Mouse (Mus musculus) A20 (cell line): ENCODE measurements around the gene Dgki.

Experiments used
- DNase-seq: peaks from one replicate; pipeline ENCODE4 v3.0.0-alpha.2; 2011; ENCODE audit warnings: low read depth, low spot score

Gene Dgki

DNA sequence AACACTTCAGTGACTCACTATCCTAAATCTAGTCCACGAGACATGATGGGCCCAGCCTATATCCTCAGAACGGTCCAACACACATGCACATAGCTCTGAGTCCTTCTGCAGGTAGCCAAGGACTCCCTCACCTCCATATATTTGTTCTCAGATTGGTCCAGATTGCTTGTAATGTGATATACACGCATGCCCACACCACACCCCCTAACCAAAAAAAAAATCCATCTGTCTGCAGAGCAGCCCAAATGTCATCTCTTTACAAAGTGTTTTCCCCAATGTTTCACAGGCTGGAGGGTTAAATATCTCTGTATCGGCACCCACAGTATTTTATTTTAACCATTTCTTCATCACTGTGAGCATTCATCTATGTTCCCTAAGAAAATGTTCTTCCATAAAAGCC, 58.5 kb downstream of the Dgki start:
- no peak for DNase-seq

DNA sequence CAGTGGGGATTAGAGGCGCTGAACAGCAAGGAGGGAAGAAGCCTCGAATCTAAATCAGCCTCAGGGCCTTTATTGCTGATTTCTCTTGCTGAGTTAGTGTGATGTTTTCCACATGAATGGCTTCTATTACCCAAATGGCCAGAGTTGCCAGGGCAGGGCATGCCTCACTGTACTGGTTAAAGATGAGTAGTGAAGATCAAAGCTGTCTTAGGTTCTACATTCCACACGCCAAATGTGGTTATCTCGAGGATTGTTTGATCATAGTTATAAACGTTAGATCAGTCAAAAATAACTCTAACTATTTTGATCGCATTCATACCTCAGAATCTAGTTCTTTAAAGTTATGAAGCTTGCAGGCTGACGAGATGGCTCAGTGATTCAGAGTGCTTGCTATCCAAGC, 59.8 kb downstream of the Dgki start:
- no peak for DNase-seq

DNA sequence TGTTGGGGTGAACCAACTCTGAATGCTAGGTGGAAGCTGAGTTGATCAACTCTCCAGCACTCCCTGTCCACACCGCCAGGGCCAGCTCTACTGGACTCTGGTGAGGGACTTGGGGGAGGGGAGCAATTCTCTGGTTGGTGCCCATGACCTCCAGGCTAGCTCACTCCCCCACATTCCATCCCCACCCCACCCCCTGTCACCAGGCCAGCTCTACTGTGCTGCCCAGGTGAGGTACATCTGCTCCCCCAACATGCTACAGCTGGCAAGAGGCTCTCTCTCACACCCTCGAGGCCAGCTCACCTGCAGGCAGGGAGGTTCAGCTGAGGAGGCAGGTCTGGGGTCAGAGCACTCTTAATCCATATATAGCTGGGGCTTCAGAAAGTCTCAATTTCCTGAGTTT, 63.1 kb downstream of the Dgki start:
- no peak for DNase-seq

DNA sequence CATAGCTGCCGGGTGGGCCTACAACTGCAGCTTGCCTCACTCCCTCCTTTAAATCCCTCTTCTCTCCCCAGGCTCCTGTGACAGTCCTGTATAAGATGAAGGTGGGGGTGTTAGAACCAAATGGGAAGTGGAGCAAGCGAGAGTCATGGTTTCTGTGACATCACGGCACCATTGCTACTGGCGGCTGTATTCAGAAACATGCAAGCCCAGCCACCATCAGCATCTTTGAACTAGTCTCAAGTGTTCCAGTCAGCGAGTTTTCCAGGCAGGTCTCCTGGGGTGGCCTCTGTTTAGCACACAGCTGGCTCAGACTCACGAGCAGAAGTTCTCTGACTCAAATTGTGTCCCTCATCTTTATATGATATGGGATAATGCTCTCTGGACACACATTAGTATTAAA, 68.8 kb downstream of the Dgki start:
- no peak for DNase-seq

DNA sequence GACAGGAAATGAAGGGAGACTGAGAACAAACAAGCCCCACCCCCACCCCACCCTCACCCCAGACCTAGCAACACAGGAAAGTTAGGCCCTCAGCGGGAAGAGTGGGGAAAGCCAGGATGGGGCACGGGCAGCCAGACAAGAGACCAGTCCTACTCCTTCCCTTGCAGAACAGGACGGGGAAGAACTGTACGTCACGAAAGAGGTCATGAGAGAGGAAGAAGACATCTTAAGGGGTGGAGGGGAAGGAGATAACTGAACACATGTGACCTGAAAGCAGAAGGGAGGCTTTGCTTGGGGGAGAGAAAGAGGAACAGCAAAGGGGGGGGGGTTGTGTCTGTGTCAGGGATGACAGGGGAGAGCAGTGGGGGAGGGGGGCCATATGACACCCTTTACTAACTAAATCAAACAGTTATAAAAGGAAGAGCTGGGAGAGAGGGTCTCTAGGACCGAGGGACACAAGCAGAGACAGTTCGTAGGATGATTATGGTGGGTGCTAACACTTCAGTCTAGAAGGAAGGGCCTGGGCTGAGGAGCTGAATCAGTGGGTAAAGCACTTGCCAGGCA, 77.0 kb downstream of the Dgki start:
- DNase-seq: peak; percentile 34

DNA sequence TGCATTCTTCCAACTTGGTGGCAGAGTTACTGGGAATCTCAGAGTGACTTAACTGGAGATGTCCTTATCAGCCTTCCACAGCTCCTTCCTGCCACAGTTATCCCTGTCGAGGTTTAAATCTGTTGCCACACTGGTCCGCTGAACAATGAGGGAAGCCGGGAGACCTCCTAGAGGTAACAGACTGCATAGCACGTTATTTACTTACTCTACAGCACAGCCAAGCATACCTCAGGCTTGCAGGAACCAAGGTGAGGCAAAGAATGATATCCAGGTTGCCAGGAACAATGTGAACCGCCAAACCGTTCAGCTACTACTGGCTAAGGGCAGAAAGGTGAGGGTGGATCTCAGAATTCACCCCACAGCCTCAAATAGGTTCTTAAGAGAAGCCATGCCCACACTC, 78.0 kb downstream of the Dgki start:
- DNase-seq: no peak

DNA sequence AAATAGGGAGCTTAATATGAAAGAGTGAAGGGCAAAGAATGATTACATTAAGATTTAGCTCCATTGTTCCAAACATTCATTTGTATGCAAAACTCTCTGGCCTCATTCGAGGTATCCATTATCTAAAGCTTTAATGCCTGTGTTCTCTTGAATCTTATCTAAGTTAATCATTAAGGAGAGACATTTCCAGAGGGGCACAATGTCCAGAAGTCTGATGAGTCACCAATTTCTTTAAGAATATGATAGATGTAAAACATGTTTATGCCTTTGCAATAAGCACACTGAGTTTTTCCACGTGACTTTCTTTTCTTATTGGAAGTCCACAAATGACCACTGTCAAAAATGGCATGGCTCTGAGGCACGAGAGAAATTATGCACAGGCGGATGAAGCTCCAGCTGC, 80.9 kb downstream of the Dgki start:
- no peak for DNase-seq

DNA sequence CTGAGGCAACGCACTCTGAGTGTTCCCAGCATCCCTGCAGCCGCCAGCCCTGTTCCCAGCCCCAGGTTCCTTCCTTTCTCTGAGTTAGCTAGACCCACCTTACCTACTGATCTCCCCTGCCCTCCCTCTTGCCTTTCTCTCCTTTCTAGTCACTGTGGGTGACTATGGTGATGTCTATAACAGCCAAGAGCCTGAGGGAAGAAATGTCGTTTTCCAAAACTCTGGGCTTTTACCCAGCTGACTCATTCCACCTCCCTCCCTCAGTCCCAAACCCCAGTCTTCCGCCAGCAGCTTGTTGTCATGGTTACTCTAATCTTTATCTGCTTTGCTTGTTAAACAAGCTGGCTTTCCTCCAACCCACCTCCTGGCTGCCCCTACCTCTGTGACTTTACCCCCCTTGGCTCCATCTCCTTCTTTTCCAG, 83.6 kb downstream of the Dgki start:
- DNase-seq: no peak

DNA sequence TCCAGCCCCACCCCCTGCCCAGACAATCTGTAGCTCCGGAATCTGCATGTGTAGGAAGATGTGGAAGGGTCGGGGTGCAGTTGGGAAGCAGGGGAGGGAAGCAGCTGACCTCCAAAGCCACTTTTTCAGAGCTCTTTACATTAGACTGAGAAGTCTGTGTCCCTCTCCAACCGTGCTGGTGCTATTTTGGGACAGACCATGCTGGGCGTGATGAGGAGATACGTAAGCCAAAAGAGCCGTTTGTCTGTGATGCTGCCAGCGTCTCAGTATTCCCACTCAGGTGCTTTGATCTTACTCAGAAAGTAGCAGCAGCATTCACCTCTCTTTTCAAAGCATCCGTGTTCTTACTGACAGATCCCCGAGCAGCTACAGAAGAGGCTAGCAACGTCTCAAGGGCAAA, 84.3 kb downstream of the Dgki start:
- no peak for DNase-seq

DNA sequence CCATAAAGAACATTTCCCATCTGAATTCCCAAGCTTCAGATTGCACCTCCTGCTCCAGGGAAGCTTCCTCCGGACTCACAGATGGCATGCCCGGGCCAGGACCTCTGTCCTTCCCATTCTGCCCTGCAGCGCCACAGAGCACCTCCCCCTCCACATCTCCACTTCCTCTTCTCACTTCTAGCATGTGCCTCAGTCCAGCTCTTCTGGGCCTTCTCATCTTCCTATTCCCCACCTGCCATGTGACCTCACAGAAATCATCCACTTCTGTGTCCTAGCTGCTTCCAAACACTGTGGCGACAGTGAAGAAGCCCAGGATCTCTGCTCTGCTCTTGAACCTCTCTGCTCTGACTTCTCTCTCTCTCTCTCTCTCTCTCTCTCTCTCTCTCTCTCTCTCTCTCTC, 87.1 kb downstream of the Dgki start:
- DNase-seq: peak; percentile 52

DNA sequence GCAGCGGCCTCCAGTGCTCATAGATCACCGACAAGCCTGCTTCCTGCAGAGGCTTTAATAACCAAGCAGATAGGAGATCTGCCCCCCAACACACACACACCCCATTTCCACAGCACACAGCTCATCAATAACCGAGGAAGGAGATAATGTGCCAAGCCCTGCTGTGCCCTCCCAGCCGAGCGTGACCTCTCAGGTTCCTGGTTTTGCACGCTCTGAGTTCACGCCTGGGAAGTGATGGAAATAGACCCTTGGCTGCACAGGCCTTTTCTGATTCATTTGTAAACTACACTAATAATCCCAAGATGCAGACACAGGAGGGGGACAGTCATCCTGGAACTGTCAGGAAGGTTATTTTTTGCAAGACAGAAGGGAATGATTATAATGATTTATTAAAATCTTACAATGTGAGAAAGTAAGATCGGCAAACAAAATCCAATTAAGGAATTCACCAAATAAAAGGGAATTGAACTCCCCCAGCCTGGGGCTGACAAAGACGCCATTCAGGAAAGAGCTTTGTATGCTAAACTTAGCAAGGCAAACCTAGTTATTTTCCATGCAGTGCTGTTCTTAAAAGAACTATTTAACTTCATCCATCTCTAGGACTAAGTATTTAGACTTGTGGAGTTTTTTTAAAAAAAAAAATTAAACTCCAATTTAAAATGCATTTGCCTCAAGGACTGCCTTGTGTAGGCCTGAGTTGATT, 88.3 kb downstream of the Dgki start:
- no peak for DNase-seq

DNA sequence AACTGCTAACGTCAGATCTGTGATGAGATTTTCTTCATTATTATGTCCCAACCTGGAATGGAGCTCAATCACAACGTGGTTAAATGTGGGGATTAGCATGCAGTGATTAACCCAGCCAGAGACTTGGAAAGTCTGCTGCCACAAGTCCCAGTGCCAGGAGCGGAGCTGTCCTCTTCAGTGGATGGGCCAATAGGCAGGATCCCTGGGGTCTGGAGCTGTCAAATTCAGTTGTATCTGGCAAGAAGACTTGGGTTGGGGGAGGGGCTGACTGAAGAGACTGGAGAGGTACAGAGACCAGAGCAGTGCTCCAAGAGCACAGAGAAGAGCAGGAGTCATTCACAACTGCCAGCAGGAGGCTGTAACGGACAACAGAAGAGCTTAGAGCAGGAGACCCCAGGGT, 97.1 kb downstream of the Dgki start:
- DNase-seq: no peak

DNA sequence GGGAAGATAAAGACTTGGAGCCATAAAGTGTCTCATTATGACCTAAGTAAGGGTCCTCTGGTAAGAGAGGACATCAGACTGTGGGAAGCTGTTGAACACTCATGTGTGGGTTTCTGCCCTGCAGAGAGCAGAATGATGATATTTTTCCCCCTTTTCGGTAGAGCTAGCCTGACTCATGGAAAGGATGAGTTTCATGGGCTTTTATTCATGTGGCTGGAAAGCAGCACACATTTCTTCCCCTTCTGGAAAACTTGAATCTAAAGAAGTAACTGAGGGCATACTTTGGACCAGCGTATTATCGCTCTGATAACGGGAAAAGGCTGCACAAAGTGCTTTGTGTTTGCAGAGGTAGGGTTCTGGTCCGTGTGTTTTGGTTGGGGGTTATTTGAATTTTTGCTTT, 99.1 kb downstream of the Dgki start:
- no peak for DNase-seq

DNA sequence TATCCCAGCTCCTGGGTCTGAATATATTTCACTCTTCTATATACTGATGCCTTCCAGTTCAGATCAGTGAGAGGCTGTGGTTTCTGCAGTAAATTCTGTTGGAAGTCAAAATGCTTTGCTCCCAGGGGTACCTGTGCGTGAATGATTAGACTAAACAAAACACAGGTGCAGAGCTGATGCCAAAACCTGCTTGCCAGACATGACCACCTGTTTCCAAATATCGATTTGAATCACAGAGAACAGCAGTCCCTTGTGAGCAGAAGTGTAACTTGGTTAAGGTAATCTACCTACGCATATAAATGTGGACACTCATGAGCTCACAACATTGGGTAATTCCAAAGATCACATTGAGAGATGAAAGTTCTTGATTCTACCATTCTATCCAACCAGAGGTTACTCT, 100.5 kb downstream of the Dgki start:
- peak; percentile 23 for DNase-seq

DNA sequence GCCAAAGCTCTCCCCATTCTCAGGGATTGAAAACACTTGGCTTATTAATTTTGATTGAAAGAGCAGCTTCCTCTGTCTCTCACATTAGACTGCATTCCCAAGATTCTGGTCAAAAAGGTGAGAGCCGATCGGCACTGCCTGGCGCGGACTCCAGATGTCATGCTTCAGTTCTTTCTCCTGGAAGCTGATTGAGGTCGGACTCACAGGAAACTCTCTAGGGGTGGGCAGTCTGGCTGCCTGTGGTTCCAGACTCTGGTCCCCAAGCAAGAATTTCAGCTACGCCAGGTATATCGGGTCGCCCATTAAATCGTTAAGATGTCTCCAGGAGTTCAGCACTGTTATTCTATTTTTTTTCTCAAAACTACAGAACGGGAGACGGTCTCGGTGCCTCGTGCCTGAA, 102.2 kb downstream of the Dgki start:
- no peak for DNase-seq

DNA sequence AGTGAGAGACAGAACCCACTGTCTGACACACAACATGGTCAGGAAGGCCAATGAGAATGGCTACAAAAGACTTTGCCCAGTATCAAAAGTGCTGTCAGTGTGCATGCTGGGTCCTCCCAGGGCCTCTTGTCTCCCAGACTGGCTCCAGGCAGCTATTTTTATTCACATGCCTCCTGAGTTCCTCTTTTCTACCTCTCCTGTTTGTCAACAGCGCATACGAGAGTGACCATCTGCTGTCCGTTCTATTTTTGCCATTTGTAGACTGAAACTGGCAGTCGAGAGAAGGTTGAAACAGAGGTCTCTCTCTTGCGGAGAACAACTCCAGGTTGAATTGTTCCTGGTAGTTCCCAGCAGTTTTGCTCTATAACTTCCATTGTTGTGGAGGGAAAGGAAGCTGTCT, 103.1 kb downstream of the Dgki start:
- peak; percentile 57 for DNase-seq

DNA sequence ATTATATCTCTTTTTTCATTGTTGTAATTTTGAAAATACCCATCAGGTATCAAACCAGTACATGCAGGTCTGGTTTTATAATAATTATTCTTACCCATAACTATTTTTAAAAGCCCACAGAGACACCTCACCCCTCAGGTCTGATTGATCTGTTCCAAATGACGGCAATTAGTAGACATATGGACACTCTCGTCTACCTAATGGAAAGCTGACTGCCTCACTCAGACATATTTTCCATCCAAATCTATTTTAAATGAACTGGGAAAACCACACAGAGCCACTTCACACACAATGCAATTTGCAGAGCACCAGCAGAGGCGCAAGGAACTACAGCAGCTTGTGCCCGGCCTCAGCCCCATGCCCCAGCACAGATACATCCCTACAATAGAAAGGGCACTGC, 104.2 kb downstream of the Dgki start:
- no peak for DNase-seq

DNA sequence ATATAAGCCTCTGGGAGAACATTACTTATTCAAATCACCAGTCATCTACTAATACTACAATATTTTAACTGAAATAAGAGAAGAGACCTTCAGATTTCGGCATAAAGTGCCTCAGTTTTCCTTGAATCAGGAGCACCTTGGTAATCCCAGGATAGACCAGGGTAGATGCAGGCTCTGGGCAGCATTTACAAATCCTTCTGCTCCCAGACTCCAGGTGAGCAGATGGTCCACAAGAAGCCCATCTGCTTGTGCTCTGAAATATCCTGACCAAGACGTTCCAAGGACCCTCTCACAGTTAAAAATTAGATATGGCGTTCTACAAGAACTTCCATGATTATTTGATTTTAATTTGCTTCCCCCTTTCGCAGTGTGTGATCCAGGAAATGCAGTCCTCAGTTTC, 118.0 kb downstream of the Dgki start:
- DNase-seq: no peak

DNA sequence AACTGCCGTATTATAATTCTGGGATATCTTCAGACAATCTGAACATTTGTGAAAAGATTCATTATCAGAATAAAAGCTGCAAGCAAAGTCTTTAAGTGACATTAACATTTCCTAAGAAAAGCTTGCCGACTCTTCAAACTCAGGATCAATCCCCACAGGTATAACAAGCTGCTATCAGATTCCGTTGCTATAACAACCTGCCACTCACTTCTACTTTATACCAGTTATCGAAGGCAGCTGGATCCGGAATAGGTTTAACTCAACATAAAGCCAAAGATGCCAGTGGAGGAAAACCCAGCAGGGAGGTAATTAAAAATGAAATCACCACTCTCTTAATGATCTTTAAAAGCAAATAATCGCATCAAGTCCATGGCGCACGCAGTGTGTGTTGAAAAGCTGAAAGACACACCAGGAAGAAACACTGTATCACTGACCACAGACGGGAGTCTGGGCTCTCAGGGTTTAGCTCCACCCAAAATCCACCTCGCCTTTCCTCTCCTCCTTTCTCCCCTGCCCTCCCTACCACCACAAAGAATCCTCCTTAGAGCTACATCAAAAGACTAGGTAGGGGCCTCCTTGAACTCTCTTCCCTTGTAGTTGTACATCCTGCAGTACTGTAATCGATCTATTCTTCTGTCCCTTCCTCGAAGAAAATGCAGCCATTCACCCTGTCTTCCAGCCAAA, 128.7 kb downstream of the Dgki start:
- DNase-seq: no peak

DNA sequence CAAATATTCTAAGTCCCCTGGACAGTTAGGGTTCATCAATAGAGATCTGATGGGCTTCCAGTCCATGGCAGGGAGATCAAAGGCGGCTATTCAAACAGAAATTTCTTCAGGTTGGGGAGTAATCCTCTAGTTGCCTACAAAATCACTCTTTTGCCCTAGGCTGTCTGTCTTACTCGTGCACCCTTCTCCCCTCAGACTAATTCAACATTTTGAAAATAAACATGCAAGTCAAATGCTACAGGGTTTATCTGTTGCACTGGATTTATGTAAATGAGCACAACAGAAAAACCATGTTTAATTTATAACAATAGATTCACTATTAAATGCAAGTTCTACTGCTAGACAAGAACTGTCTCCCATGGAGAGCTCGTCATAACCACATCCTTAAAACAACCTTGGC, 141.1 kb downstream of the Dgki start:
- no peak for DNase-seq

DNA sequence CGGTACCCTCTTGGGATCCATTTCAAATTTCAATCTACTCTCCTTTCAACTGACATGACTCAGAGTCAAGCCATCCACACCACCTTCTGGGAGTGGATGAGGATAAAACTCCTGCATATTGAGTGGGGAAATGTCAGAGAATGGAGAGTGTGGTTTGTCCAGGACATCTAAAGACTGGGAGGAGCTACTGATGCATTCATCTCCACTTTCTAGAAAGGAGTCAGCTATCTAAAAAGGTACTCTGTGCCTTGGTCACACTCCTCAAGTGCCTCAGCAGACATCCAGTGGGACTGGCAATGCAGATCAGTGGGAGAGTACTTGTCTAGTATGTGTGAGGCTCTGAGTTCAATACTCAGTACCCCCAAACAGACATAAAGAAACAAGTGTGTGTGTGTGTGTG, 145.9 kb downstream of the Dgki start:
- no peak for DNase-seq

DNA sequence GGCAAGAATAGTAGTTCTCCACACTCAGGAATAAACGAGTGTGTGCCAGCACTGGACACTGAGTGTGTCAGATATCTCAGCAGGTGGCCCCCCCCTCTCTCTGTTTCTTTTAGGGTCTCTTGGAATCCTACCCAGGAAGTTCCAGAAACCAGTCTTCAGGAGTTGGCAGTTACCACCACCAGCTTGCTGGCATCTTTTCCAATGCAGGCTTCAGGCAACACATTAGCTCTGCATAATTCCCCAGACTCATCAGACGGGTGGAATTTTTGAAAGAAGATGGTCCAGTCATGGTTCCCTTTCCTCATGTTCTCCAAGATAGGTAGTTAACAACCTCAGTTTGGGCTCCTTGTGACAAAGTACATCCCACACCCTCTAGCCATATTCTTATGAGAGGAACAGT, 149.5 kb downstream of the Dgki start:
- no peak for DNase-seq

DNA sequence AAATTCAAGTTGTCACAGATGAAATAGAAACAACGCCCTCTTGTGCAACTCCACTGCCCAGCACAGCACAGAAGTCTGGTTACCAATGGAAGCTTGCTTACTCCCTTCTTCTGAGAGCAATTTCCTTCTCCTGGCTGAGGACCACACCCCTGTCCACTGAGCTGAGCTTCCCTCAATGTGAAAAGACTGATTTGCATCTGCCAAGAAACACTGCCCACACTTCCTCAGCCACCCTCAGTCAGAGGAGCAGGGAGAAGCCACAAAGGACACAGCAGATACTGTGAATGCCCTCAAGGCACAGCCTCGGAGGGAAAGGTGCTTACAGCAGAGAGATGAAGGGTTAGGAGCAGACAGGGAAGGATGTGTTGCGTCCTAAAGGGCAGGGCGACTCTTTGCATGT, 149.9 kb downstream of the Dgki start:
- no peak for DNase-seq
